Mouse (Mus musculus): ENCODE data around the gene Bcl2l11. TPM values are rescaled to one million over a fixed set of nuclear protein-coding genes. Genes with fewer than 3 reads are reported as not detected.

Bcl2l11 gene
- 25.6 and 28.2 TPM in 2 replicates for polyA plus RNA-seq (2015; fragmentation: Nextera tagmentation; extraction: Ambion mirVana)

GRCm38 (mm10) chr2:128125635-128126470, at the start of gene Bcl2l11:
Gene Bcl2l11, plus strand, starts transcription at chr2:128126038.
- peak within 1 kb of the TSS; percentile 79 for H3K4me3 ChIP-seq (ENCODE audit: low read length)
- ATAC-seq (ENCODE audit: low FRiP score, low TSS enrichment), result peak; percentile 88
- H3K27ac ChIP-seq (ENCODE audit: low read length), result peak within 1 kb of the TSS; percentile 95
- WGBS, result under 1% methylated on average over 71 of the region's 76 CpGs
- peaks cover 8% of the 10 kb centered on the region; the same call in 1 of the 2 replicates for H3K36me3 ChIP-seq (ENCODE audit: insufficient read depth, low read length)
- H3K4me2 ChIP-seq (replicated peaks; ENCODE audit: low read depth, low read length), result peak within 1 kb of the TSS; percentile 95
- peaks cover 25% of the 10 kb centered on the region for H3K27me3 ChIP-seq (ENCODE audit: insufficient read depth, low read length)
- H3K4me1 ChIP-seq (ENCODE audit: insufficient read depth, low read length), result peaks cover 48% of the 10 kb centered on the region
- H3K9me3 ChIP-seq (ENCODE audit: low read length), result no peaks in the 10 kb centered on the region
- H3K9ac ChIP-seq (replicated peaks; ENCODE audit: low read length), result peak within 1 kb of the TSS; percentile 88

GRCm38 (mm10) chr2:128076936-128077335, 48.9 kb upstream of the Bcl2l11 start:
- H3K27me3 ChIP-seq (ENCODE audit: insufficient read depth, low read length), result peaks cover 4% of the 10 kb centered on the region; the same call in 1 of the 2 replicates
- no peak overlapping the region for H3K27ac ChIP-seq (ENCODE audit: low read length)
- no peaks in the 10 kb centered on the region for H3K36me3 ChIP-seq (ENCODE audit: insufficient read depth, low read length)
- no peaks in the 10 kb centered on the region for H3K4me1 ChIP-seq (ENCODE audit: insufficient read depth, low read length)
- H3K9ac ChIP-seq (replicated peaks; ENCODE audit: low read length), result no peak overlapping the region
- H3K9me3 ChIP-seq (ENCODE audit: low read length), result no peaks in the 10 kb centered on the region
- 81% methylated on average over 4 of the region's 4 CpGs for WGBS
- H3K4me3 ChIP-seq (ENCODE audit: low read length), result no peak overlapping the region
- no peak for ATAC-seq (ENCODE audit: low FRiP score, low TSS enrichment)
- H3K4me2 ChIP-seq (replicated peaks; ENCODE audit: low read depth, low read length), result no peak overlapping the region

- Histone ChIP-seq H3K36me3 (ENCODE audit: insufficient read depth, low read length) (no peaks in the 10 kb centered on the region), H3K4me1 (ENCODE audit: insufficient read depth, low read length) (peaks cover 3% of the 10 kb centered on the region; the same call in 1 of the 2 replicates), H3K4me3 (ENCODE audit: low read length) (no peak overlapping the region), H3K9me3 (ENCODE audit: low read length) (no peaks in the 10 kb centered on the region), H3K27ac (ENCODE audit: low read length) (no peak overlapping the region), H3K27me3 (ENCODE audit: insufficient read depth, low read length) (peaks cover 4% of the 10 kb centered on the region; the same call in 1 of the 2 replicates), H3K4me2 (replicated peaks; ENCODE audit: low read depth, low read length) (no peak overlapping the region), H3K9ac (replicated peaks; ENCODE audit: low read length) (no peak overlapping the region)
- WGBS, result 31% methylated on average over 5 of the region's 5 CpGs
- peak; percentile 75; the same call in 1 of the 2 replicates for ATAC-seq (ENCODE audit: low FRiP score, low TSS enrichment)
Measured at GRCm38 (mm10) chr2:128078859-128079258, 47.0 kb upstream of the Bcl2l11 start.

GRCm38 (mm10) chr2:128079316-128079715, 46.5 kb upstream of the Bcl2l11 start:
- H3K4me3 ChIP-seq (ENCODE audit: low read length), result no peak overlapping the region
- H3K4me2 ChIP-seq (replicated peaks; ENCODE audit: low read depth, low read length), result no peak overlapping the region
- H3K4me1 ChIP-seq (ENCODE audit: insufficient read depth, low read length), result peaks cover 8% of the 10 kb centered on the region; the same call in 1 of the 2 replicates
- no peak overlapping the region for H3K27ac ChIP-seq (ENCODE audit: low read length)
- WGBS, result 73% methylated on average over 6 of the region's 6 CpGs
- H3K27me3 ChIP-seq (ENCODE audit: insufficient read depth, low read length), result peaks cover 4% of the 10 kb centered on the region; the same call in 1 of the 2 replicates
- no peak for ATAC-seq (ENCODE audit: low FRiP score, low TSS enrichment)
- H3K36me3 ChIP-seq (ENCODE audit: insufficient read depth, low read length), result no peaks in the 10 kb centered on the region
- H3K9ac ChIP-seq (replicated peaks; ENCODE audit: low read length), result no peak overlapping the region
- H3K9me3 ChIP-seq (ENCODE audit: low read length), result no peaks in the 10 kb centered on the region

GRCm38 (mm10) chr2:128083844-128084243, 42.0 kb upstream of the Bcl2l11 start:
- Histone ChIP-seq H3K4me2 (replicated peaks; ENCODE audit: low read depth, low read length) (no peak overlapping the region), H3K27me3 (ENCODE audit: insufficient read depth, low read length) (peaks cover 4% of the 10 kb centered on the region; the same call in 1 of the 2 replicates), H3K9me3 (ENCODE audit: low read length) (no peaks in the 10 kb centered on the region), H3K9ac (replicated peaks; ENCODE audit: low read length) (no peak overlapping the region), H3K36me3 (ENCODE audit: insufficient read depth, low read length) (no peaks in the 10 kb centered on the region), H3K27ac (ENCODE audit: low read length) (no peak overlapping the region), H3K4me1 (ENCODE audit: insufficient read depth, low read length) (peaks cover 21% of the 10 kb centered on the region), H3K4me3 (ENCODE audit: low read length) (no peak overlapping the region)
- 4% methylated on average over 3 of the region's 3 CpGs for WGBS
- peak; percentile 68; the same call in 1 of the 2 replicates for ATAC-seq (ENCODE audit: low FRiP score, low TSS enrichment)

- Histone ChIP-seq H3K9me3 (ENCODE audit: low read length) (no peaks in the 10 kb centered on the region), H3K4me3 (ENCODE audit: low read length) (no peak overlapping the region), H3K36me3 (ENCODE audit: insufficient read depth, low read length) (no peaks in the 10 kb centered on the region), H3K9ac (replicated peaks; ENCODE audit: low read length) (no peak overlapping the region), H3K27ac (ENCODE audit: low read length) (0 out of 2 replicates have a peak overlapping the region, but pooled peaks have one; percentile 2), H3K4me1 (ENCODE audit: insufficient read depth, low read length) (peaks cover 21% of the 10 kb centered on the region), H3K27me3 (ENCODE audit: insufficient read depth, low read length) (no peaks in the 10 kb centered on the region), H3K4me2 (replicated peaks; ENCODE audit: low read depth, low read length) (no peak overlapping the region)
- WGBS, result 69% methylated on average over 5 of the region's 5 CpGs
- ATAC-seq (ENCODE audit: low FRiP score, low TSS enrichment), result no peak
Measured at GRCm38 (mm10) chr2:128084607-128085006, 41.2 kb upstream of the Bcl2l11 start.

GRCm38 (mm10) chr2:128085481-128085880, 40.4 kb upstream of the Bcl2l11 start:
- no peak for ATAC-seq (ENCODE audit: low FRiP score, low TSS enrichment)
- Histone ChIP-seq H3K4me3 (ENCODE audit: low read length) (no peak overlapping the region), H3K9ac (replicated peaks; ENCODE audit: low read length) (no peak overlapping the region), H3K4me2 (replicated peaks; ENCODE audit: low read depth, low read length) (no peak overlapping the region), H3K27ac (ENCODE audit: low read length) (no peak overlapping the region), H3K27me3 (ENCODE audit: insufficient read depth, low read length) (no peaks in the 10 kb centered on the region), H3K4me1 (ENCODE audit: insufficient read depth, low read length) (peaks cover 21% of the 10 kb centered on the region), H3K9me3 (ENCODE audit: low read length) (no peaks in the 10 kb centered on the region), H3K36me3 (ENCODE audit: insufficient read depth, low read length) (no peaks in the 10 kb centered on the region)
- 79% methylated on average over 1 of the region's 1 CpGs for WGBS

- H3K4me1 ChIP-seq (ENCODE audit: insufficient read depth, low read length), result peaks cover 24% of the 10 kb centered on the region
- H3K27ac ChIP-seq (ENCODE audit: low read length), result peak overlapping the region; percentile 32; the same call in 1 of the 2 replicates
- H3K4me3 ChIP-seq (ENCODE audit: low read length), result no peak overlapping the region
- no peaks in the 10 kb centered on the region for H3K27me3 ChIP-seq (ENCODE audit: insufficient read depth, low read length)
- no peak overlapping the region for H3K9ac ChIP-seq (replicated peaks; ENCODE audit: low read length)
- ATAC-seq (ENCODE audit: low FRiP score, low TSS enrichment), result no peak
- H3K4me2 ChIP-seq (replicated peaks; ENCODE audit: low read depth, low read length), result 0 out of 2 replicates have a peak overlapping the region, but pooled peaks have one; percentile 14
- H3K36me3 ChIP-seq (ENCODE audit: insufficient read depth, low read length), result no peaks in the 10 kb centered on the region
- 20% methylated on average over 14 of the region's 14 CpGs for WGBS
- H3K9me3 ChIP-seq (ENCODE audit: low read length), result no peaks in the 10 kb centered on the region
Measured at GRCm38 (mm10) chr2:128086301-128086886, 39.4 kb upstream of the Bcl2l11 start.

GRCm38 (mm10) chr2:128086996-128087526, 38.8 kb upstream of the Bcl2l11 start:
- Histone ChIP-seq H3K4me1 (ENCODE audit: insufficient read depth, low read length) (peaks cover 30% of the 10 kb centered on the region), H3K36me3 (ENCODE audit: insufficient read depth, low read length) (no peaks in the 10 kb centered on the region), H3K27ac (ENCODE audit: low read length) (peak overlapping the region; percentile 32; the same call in 1 of the 2 replicates), H3K27me3 (ENCODE audit: insufficient read depth, low read length) (no peaks in the 10 kb centered on the region), H3K4me2 (replicated peaks; ENCODE audit: low read depth, low read length) (0 out of 2 replicates have a peak overlapping the region, but pooled peaks have one; percentile 13), H3K9ac (replicated peaks; ENCODE audit: low read length) (no peak overlapping the region), H3K4me3 (ENCODE audit: low read length) (no peak overlapping the region), H3K9me3 (ENCODE audit: low read length) (no peaks in the 10 kb centered on the region)
- 39% methylated on average over 7 of the region's 7 CpGs for WGBS
- ATAC-seq (ENCODE audit: low FRiP score, low TSS enrichment), result no peak

Measured in kidney, embryonic 16.5 days (tissue).